Mouse (Mus musculus): ENCODE measurements around the gene Atat1.
"Not testable (repeated sequence)": the region's sequence is repeated elsewhere in the genome, so short reads cannot be mapped to it uniquely, and the experiment has no call there.

DNA sequence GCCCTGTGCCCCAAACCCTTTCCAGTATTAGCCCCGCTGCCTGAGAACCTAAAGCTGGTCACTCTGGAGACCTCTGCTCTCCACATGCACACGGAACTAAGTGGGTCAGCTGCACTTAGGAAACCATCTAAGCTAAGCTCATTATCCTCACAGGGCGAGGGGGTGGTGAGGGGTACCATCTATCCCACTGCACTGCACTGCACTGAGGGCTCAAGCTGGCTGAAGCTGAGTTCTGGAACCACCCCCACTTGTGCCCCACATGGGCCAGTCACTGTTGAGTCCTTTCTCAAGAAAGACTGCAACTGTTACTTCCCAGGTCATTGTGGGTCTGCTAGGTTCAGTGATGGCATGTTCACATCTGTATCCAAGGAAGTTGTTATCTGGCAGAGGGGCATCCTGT is 42.7 kb upstream of the Atat1 start:
- TF ChIP-seq CTCF (IDR thresholded peaks at IDR 0.05; ENCODE audit: borderline replicate concordance, insufficient read depth, low read depth, low read length); POLR2A (IDR thresholded peaks at IDR 0.05; ENCODE audit: borderline replicate concordance, insufficient read depth, low read length): not testable (repeated sequence)

Data from cerebellum, adult 2 months (tissue).